Mouse (Mus musculus): Measurements from ENCODE around the gene Eif2ak2. TPM values are rescaled to one million over a fixed set of nuclear protein-coding genes. Genes with fewer than 3 reads are reported as not detected.

The Eif2ak2 gene
- 20.4 TPM for polyA plus RNA-seq (2014; fragmentation: Illumina TruSeq; extraction: RNeasy Lipid Tissue Mini Kit (QIAGEN cat#74804); ENCODE audit: low read depth, low replicate concordance)

GRCm38 (mm10) chr17:78882401-78883112 is at the start of gene Eif2ak2:
Gene Eif2ak2 (minus strand): TSS chr17:78882573.

GRCm38 (mm10) chr17:78916369-78916813 is 34.0 kb upstream of the Eif2ak2 start, which contains the start of gene Cebpzos:
Gene Cebpzos (plus strand): TSS chr17:78916500.

GRCm38 (mm10) chr17:78906892-78907291 is 24.5 kb upstream of the Eif2ak2 start, which contains the start of gene Sult6b1:
Gene Sult6b1 (minus strand): TSS chr17:78906992.

GRCm38 (mm10) chr17:78834856-78835835 is 47.2 kb downstream of the Eif2ak2 start, which contains the start of the genes Heatr5b and Gpatch11:
Gene Heatr5b (minus strand): TSS chr17:78835364.
Gene Gpatch11 (plus strand): TSS chr17:78835567.

Other genes starting within 250 kb of the Eif2ak2 start
- gene Strn, start 145.4 kb downstream of the Eif2ak2 start, polyA plus RNA-seq (2014; fragmentation: Illumina TruSeq; extraction: RNeasy Lipid Tissue Mini Kit (QIAGEN cat#74804); ENCODE audit: low read depth, low replicate concordance): 10.0 TPM
- gene Heatr5b, start 47.2 kb downstream of the Eif2ak2 start, polyA plus RNA-seq (2014; fragmentation: Illumina TruSeq; extraction: RNeasy Lipid Tissue Mini Kit (QIAGEN cat#74804); ENCODE audit: low read depth, low replicate concordance): 6.5 TPM
- gene Gpatch11, start 47.0 kb downstream of the Eif2ak2 start, polyA plus RNA-seq (2014; fragmentation: Illumina TruSeq; extraction: RNeasy Lipid Tissue Mini Kit (QIAGEN cat#74804); ENCODE audit: low read depth, low replicate concordance): 16.3 TPM
- not detected for gene Sult6b1, start 24.4 kb upstream of the Eif2ak2 start, polyA plus RNA-seq (2014; fragmentation: Illumina TruSeq; extraction: RNeasy Lipid Tissue Mini Kit (QIAGEN cat#74804); ENCODE audit: low read depth, low replicate concordance)
- 45.1 TPM for gene Cebpzos, start 33.9 kb upstream of the Eif2ak2 start, polyA plus RNA-seq (2014; fragmentation: Illumina TruSeq; extraction: RNeasy Lipid Tissue Mini Kit (QIAGEN cat#74804); ENCODE audit: low read depth, low replicate concordance)
- 33.6 TPM for gene Cebpz, start 54.5 kb upstream of the Eif2ak2 start, polyA plus RNA-seq (2014; fragmentation: Illumina TruSeq; extraction: RNeasy Lipid Tissue Mini Kit (QIAGEN cat#74804); ENCODE audit: low read depth, low replicate concordance)
- gene Ndufaf7, start 54.6 kb upstream of the Eif2ak2 start, polyA plus RNA-seq (2014; fragmentation: Illumina TruSeq; extraction: RNeasy Lipid Tissue Mini Kit (QIAGEN cat#74804); ENCODE audit: low read depth, low replicate concordance): 25.4 TPM
- gene Prkd3, start 138.2 kb upstream of the Eif2ak2 start, polyA plus RNA-seq (2014; fragmentation: Illumina TruSeq; extraction: RNeasy Lipid Tissue Mini Kit (QIAGEN cat#74804); ENCODE audit: low read depth, low replicate concordance): 268 TPM
- 46.5 TPM for gene Qpct, start 169.3 kb upstream of the Eif2ak2 start, polyA plus RNA-seq (2014; fragmentation: Illumina TruSeq; extraction: RNeasy Lipid Tissue Mini Kit (QIAGEN cat#74804); ENCODE audit: low read depth, low replicate concordance)

Data from liver, adult 10 weeks (tissue).